Mouse (Mus musculus) intestine, postnatal 0 days (tissue): ENCODE measurements around the gene Abtb2. TPM values are rescaled to one million over a fixed set of nuclear protein-coding genes. Genes with fewer than 3 reads are reported as not detected.

Experiments
- ATAC-seq: fragments of 200-750 bp; cut with Nextera tagmentation; 2 replicates; pipeline ENCODE4 v1.8.0; 2017; ENCODE audit warnings: mild to moderate bottlenecking, moderate TSS enrichment, moderate library complexity
- H3K27ac ChIP-seq: fragments of 300-500 bp; sonication (generic); 2 replicates; pipeline ENCODE4 v1.5.1; 2014; ENCODE audit warnings: mild to moderate bottlenecking, low read depth, low read length, moderate library complexity
- H3K27me3 ChIP-seq: fragments of 300-500 bp; sonication (generic); replicated peaks from 2 replicates; pipeline ENCODE4 v1.6.1; 2014; ENCODE audit warnings: low read length, mixed read lengths; ENCODE audit not compliant: control insufficient read depth, insufficient read depth
- H3K36me3 ChIP-seq: fragments of 300-500 bp; sonication (generic); 2 replicates; pipeline ENCODE4 v1.6.1; 2014; ENCODE audit warnings: mild to moderate bottlenecking, moderate library complexity; ENCODE audit not compliant: control insufficient read depth, insufficient read depth
- H3K4me1 ChIP-seq: fragments of 300-500 bp; sonication (generic); replicated peaks from 2 replicates; pipeline ENCODE4 v1.6.1; 2014; ENCODE audit warnings: antibody characterized with exemption, low read length, mixed read lengths; ENCODE audit not compliant: control insufficient read depth, insufficient read depth
- H3K4me2 ChIP-seq: fragments of 300-500 bp; sonication (generic); replicated peaks from 2 replicates; pipeline ENCODE4 v1.6.1; 2014; ENCODE audit warnings: low read depth, mild to moderate bottlenecking, moderate library complexity
- H3K4me3 ChIP-seq: fragments of 300-500 bp; sonication (generic); 2 replicates; pipeline ENCODE4 v1.5.1; 2014; ENCODE audit warnings: low read depth, low read length
- H3K9ac ChIP-seq: fragments of 300-500 bp; sonication (generic); 2 replicates; pipeline ENCODE4 v1.6.1; 2014; ENCODE audit warnings: mild to moderate bottlenecking, low read depth, low read length
- H3K9me3 ChIP-seq: fragments of 300-500 bp; sonication (generic); 2 replicates; pipeline ENCODE4 v1.6.1; 2016; ENCODE audit warnings: mixed run types; ENCODE audit not compliant: control insufficient read depth
- CTCF ChIP-seq: sonication (generic); IDR thresholded peaks from 2 replicates; pipeline ENCODE4 v1.5.1; 2016; ENCODE audit warnings: low read depth, mild to moderate bottlenecking, control low read depth, antibody characterized with exemption, moderate library complexity
- WGBS: fragments of 180-500 bp; shearing (Covaris S2); extraction: QIAGEN DNeasy Blood & Tissue Kit; methylation state at CpG from one replicate; pipeline ENCODE4 v1.1.7; 2014; 5-methylcytosine and 5-hydroxymethylcytosine counted together
- polyA plus RNA-seq: library from polyadenylated mRNA; unstranded; fragments of >200 nt; fragmentation: Nextera tagmentation; extraction: Ambion mirVana; gene quantifications from 2 replicates; pipeline ENCODE4 v1.2.1, GENCODE M21; 2015

The Abtb2 gene
- polyA plus RNA-seq, 1 experiment from 2014 or later = 3.8 TPM

GRCm38 (mm10) chr2:103568161-103568560 is 2.1 kb downstream of the Abtb2 start:
- peak overlapping the region; percentile 98 for H3K4me2 ChIP-seq
- H3K4me3 ChIP-seq = peak overlapping the region; percentile 48
- H3K27me3 ChIP-seq = peaks cover 2% of the 10 kb centered on the region; the same call in 1 of the 2 replicates
- no peak overlapping the region for H3K27ac ChIP-seq
- H3K9me3 ChIP-seq = no peaks in the 10 kb centered on the region
- no peaks in the 10 kb centered on the region for H3K36me3 ChIP-seq
- no peak overlapping the region for H3K9ac ChIP-seq
- 49% methylated on average over 7 of the region's 7 CpGs for WGBS
- no peak for TF ChIP-seq CTCF
- ATAC-seq = no peak
- H3K4me1 ChIP-seq = peaks cover 2% of the 10 kb centered on the region; the same call in 1 of the 2 replicates

- no peaks in the 10 kb centered on the region for H3K9me3 ChIP-seq
- no peak overlapping the region for H3K27ac ChIP-seq
- ATAC-seq = no peak
- no peak overlapping the region for H3K9ac ChIP-seq
- WGBS = 44% methylated on average over 1 of the region's 1 CpGs
- no peak for TF ChIP-seq CTCF
- H3K4me2 ChIP-seq = no peak overlapping the region
- no peaks in the 10 kb centered on the region for H3K36me3 ChIP-seq
- H3K4me1 ChIP-seq = peaks cover 2% of the 10 kb centered on the region; the same call in 1 of the 2 replicates
- H3K27me3 ChIP-seq = no peaks in the 10 kb centered on the region
- no peak overlapping the region for H3K4me3 ChIP-seq
Measured at GRCm38 (mm10) chr2:103569716-103570115, 3.6 kb downstream of the Abtb2 start.

GRCm38 (mm10) chr2:103572354-103572753 is 6.2 kb downstream of the Abtb2 start:
- Histone ChIP-seq H3K27me3 (no peaks in the 10 kb centered on the region), H3K4me3 (no peak overlapping the region), H3K36me3 (no peaks in the 10 kb centered on the region), H3K9ac (no peak overlapping the region), H3K4me1 (no peaks in the 10 kb centered on the region; the same call in 1 of the 2 replicates), H3K27ac (no peak overlapping the region), H3K4me2 (no peak overlapping the region), H3K9me3 (no peaks in the 10 kb centered on the region)
- WGBS = 83% methylated on average over 2 of the region's 2 CpGs
- TF ChIP-seq CTCF = no peak
- ATAC-seq = no peak

GRCm38 (mm10) chr2:103576371-103576770 is 10.3 kb downstream of the Abtb2 start:
- Histone ChIP-seq H3K4me1 (0 out of 2 replicates have a peak, but pooled peaks cover 10% of the 10 kb centered on the region), H3K9me3 (no peaks in the 10 kb centered on the region), H3K4me2 (no peak overlapping the region), H3K27ac (no peak overlapping the region), H3K36me3 (no peaks in the 10 kb centered on the region), H3K27me3 (no peaks in the 10 kb centered on the region), H3K4me3 (no peak overlapping the region), H3K9ac (no peak overlapping the region)
- TF ChIP-seq CTCF = no peak
- no peak for ATAC-seq
- 79% methylated on average over 3 of the region's 3 CpGs for WGBS

GRCm38 (mm10) chr2:103577752-103578662 is 11.9 kb downstream of the Abtb2 start:
- Histone ChIP-seq H3K27me3 (no peaks in the 10 kb centered on the region), H3K9ac (no peak overlapping the region), H3K27ac (no peak overlapping the region), H3K36me3 (no peaks in the 10 kb centered on the region), H3K4me2 (no peak overlapping the region), H3K4me1 (0 out of 2 replicates have a peak, but pooled peaks cover 10% of the 10 kb centered on the region), H3K4me3 (no peak overlapping the region), H3K9me3 (no peaks in the 10 kb centered on the region)
- ATAC-seq = no peak
- WGBS = 62% methylated on average over 7 of the region's 7 CpGs
- no peak for TF ChIP-seq CTCF

- H3K4me2 ChIP-seq = no peak overlapping the region
- 79% methylated on average over 10 of the region's 10 CpGs for WGBS
- 0 out of 2 replicates have a peak, but pooled peaks cover 10% of the 10 kb centered on the region for H3K4me1 ChIP-seq
- H3K9ac ChIP-seq = no peak overlapping the region
- no peak for ATAC-seq
- no peaks in the 10 kb centered on the region for H3K27me3 ChIP-seq
- H3K9me3 ChIP-seq = no peaks in the 10 kb centered on the region
- no peak overlapping the region for H3K4me3 ChIP-seq
- H3K36me3 ChIP-seq = no peaks in the 10 kb centered on the region
- no peak overlapping the region for H3K27ac ChIP-seq
- TF ChIP-seq CTCF = no peak
Measured at GRCm38 (mm10) chr2:103578663-103579213, 12.6 kb downstream of the Abtb2 start.
